Mouse (Mus musculus): ENCODE results near the gene Zfhx3.

DNA sequence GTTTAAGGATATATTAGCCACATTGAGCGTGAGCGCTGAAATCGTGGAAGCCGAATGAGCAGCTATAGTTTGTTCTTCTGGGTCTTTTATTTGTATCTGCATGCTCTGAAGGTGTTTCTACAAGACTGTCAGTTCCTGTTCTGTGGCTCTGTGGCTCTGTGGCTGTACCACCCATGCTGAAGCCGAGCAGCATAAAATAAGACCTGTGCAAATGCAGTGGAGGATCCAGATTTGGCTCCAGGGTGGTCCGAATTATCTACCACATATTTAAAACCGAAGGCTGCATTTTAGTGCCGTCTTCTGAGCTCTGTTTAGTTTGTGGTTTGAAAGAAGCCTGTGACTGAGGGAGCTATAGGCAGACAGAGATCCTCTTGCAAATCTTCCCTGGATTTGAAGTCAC lies 241.5 kb downstream of the Zfhx3 start:
- TF ChIP-seq CTCF (IDR thresholded peaks at IDR 0.05; ENCODE audit: low read depth, low read length) (no peak), POLR2A (IDR thresholded peaks at IDR 0.05; ENCODE audit: insufficient read depth, low read length) (no peak), EP300 (IDR thresholded peaks at IDR 0.05; ENCODE audit: insufficient read depth, low read depth, low read length) (no peak)
